Comparison of ENCODE assay signal across 9 mouse cellular contexts in the genomic region with DNA sequence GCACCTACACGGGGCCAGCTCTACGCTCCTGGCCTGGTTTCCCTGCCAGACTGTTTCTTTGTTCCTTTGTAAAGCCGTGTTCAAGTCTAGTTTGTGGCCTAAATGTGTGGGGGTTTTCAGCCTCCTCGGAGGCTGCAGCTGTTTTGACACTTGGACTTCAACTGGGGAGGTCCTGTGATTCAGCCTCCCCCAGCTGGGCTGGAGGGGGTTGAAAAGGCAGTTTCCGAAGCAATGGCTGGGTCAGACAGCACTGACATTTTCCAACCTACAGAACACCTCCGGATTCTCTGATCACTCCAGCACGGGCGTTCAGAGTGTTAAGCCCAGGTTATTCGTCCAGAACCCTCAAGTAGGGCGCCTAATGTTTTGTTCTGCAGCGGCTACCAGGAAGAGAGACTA. TPM values are rescaled to one million over a fixed set of nuclear protein-coding genes. Genes with fewer than 3 reads are reported as not detected.
A peak's percentile ranks its signal among the peaks of the same experiment; 100 is the strongest.
DNase-seq lines count a peak whose midpoint lies in the region; ATAC-seq and TF ChIP-seq lines count a peak whose summit lies in the region.
"Had no signal": no experiment of that assay in that cellular context is flagged by ENCODE, and none has a peak within 500 bp of the region (broad histone marks: within the 10 kb centered on the region; RNA-seq: fewer than 3 reads in every experiment).

No protein-coding gene starts in this region.

- peaks cover 7% of the 10 kb centered on the region for H3K4me1 ChIP-seq in lung, embryonic 15.5 days
- peaks cover 15% of the 10 kb centered on the region; the same call in 1 of the 2 replicates for H3K4me1 ChIP-seq in hindbrain, embryonic 12.5 days

- peak overlapping the region; percentile 98 for H3K27ac ChIP-seq in lung, embryonic 15.5 days
- H3K27ac ChIP-seq in hindbrain, embryonic 12.5 days: peak overlapping the region; percentile 99

- WGBS in lung, embryonic 15.5 days: under 1% methylated on average over 11 of the region's 11 CpGs
- under 1% methylated on average over 11 of the region's 11 CpGs for WGBS in hindbrain, embryonic 12.5 days

- TF ChIP-seq POLR2A in brain, embryonic 14.5 days (IDR thresholded peaks at IDR 0.05; ENCODE audit: borderline replicate concordance, extremely low read depth, insufficient read depth, insufficient read length, poor library complexity, severe bottlenecking): no peak

- peak overlapping the region; percentile 85 for H3K4me3 ChIP-seq in lung, embryonic 15.5 days
- H3K4me3 ChIP-seq in hindbrain, embryonic 12.5 days: peak overlapping the region; percentile 88

- intact Hi-C loops in left cerebral cortex, postnatal 25 days (cut with DNase I): loop anchor here (2.0 to 10.0 kb wide), 4 partner anchors 65 to 982 kb away; a partner anchor contains a TSS

- no peak for TF ChIP-seq CTCF in brain, embryonic 14.5 days (IDR thresholded peaks at IDR 0.05; ENCODE audit: borderline replicate concordance, extremely low read depth, insufficient read depth, insufficient read length)

- no peak for ATAC-seq in lung, embryonic 15.5 days (ENCODE audit: borderline replicate concordance, extremely low read depth, low FRiP score, low TSS enrichment)
- ATAC-seq in hindbrain, embryonic 12.5 days (ENCODE audit: low FRiP score): peak; percentile 1; the same call in 1 of the 2 replicates
- 0 out of 2 replicates have a peak, but pooled peaks have one; percentile 15 for ATAC-seq in megakaryocyte-erythroid progenitor cell, adult 5-6 weeks (replicated peaks; ENCODE audit: low FRiP score, low TSS enrichment, poor library complexity, severe bottlenecking)

- H3K4me2 ChIP-seq in lung, embryonic 15.5 days: peak overlapping the region; percentile 79
- H3K4me2 ChIP-seq in hindbrain, embryonic 12.5 days (replicated peaks): peak overlapping the region; percentile 86

- H3K36me3 ChIP-seq in lung, embryonic 15.5 days: no peaks in the 10 kb centered on the region
- H3K36me3 ChIP-seq in hindbrain, embryonic 12.5 days: no peaks in the 10 kb centered on the region

- 0 out of 2 replicates have a peak, but pooled peaks cover 2% of the 10 kb centered on the region for H3K27me3 ChIP-seq in lung, embryonic 15.5 days
- peaks cover 8% of the 10 kb centered on the region for H3K27me3 ChIP-seq in hindbrain, embryonic 12.5 days

- no peaks in the 10 kb centered on the region for H3K9me3 ChIP-seq in lung, embryonic 15.5 days
- H3K9me3 ChIP-seq in hindbrain, embryonic 12.5 days (replicated peaks): no peaks in the 10 kb centered on the region

- no peak for DNase-seq in lung, postnatal 25 days (ENCODE audit: low spot score)
- peak; percentile 75 for DNase-seq in brain, embryonic 14.5 days (ENCODE audit: low read depth)
- DNase-seq in T-cell, adult 2 months (ENCODE audit: low spot score): no peak
- DNase-seq in left cerebral cortex, postnatal 25 days (ENCODE audit: low spot score in 2 of 2): no peak
- no peak for DNase-seq in cerebellum, postnatal 36 days

- peak overlapping the region; percentile 97 for H3K9ac ChIP-seq in lung, embryonic 15.5 days
- peak overlapping the region; percentile 95 for H3K9ac ChIP-seq in hindbrain, embryonic 12.5 days

RNA-seq across cellular contexts. Expression of a gene that starts 0.6 kb away (rescaled TPM):
- 208 and 212 TPM in 2 replicates for polyA plus RNA-seq in lung, embryonic 15.5 days (2015; fragmentation: Nextera tagmentation; extraction: Ambion mirVana)
- 114 and 143 TPM in 2 replicates for polyA plus RNA-seq in brain, embryonic 14.5 days (2012; rRNA removed)
- polyA plus RNA-seq in hindbrain, embryonic 12.5 days (2016; fragmentation: Nextera tagmentation; extraction: Ambion mirVana): 174 and 180 TPM in 2 replicates
- total RNA-seq in megakaryocyte-erythroid progenitor cell, adult 5-6 weeks (2014; fragmentation: Nextera tagmentation): 131 and 154 TPM in 2 replicates
- 179 and 216 TPM in 2 replicates for total RNA-seq in megakaryocyte-erythroid progenitor cell, adult 5-6 weeks (2017)
- total RNA-seq in left cerebral cortex, postnatal 25 days (2021): 10 to 100 TPM; 84.9 to 92.7 TPM

RNA-seq across cellular contexts. Expression of a gene that starts 4.1 kb away (rescaled TPM):
- 24.3 and 25.1 TPM in 2 replicates for polyA plus RNA-seq in lung, embryonic 15.5 days (2015; fragmentation: Nextera tagmentation; extraction: Ambion mirVana)
- polyA plus RNA-seq in brain, embryonic 14.5 days (2012; rRNA removed): 75.4 and 93.2 TPM in 2 replicates
- polyA plus RNA-seq in hindbrain, embryonic 12.5 days (2016; fragmentation: Nextera tagmentation; extraction: Ambion mirVana): 42.4 and 46.8 TPM in 2 replicates
- total RNA-seq in megakaryocyte-erythroid progenitor cell, adult 5-6 weeks (2014; fragmentation: Nextera tagmentation): 30.3 and 44.8 TPM in 2 replicates
- total RNA-seq in megakaryocyte-erythroid progenitor cell, adult 5-6 weeks (2017): 69.4 and 89.5 TPM in 2 replicates
- total RNA-seq in left cerebral cortex, postnatal 25 days (2021): 10 to 100 TPM; 43.9 to 46.6 TPM

RNA-seq across cellular contexts. Expression of a gene that starts 21.1 kb away (rescaled TPM):
- 0.16 TPM in 1 of 2 replicates, not detected in the other for polyA plus RNA-seq in lung, embryonic 15.5 days (2015; fragmentation: Nextera tagmentation; extraction: Ambion mirVana)
- 0.06 and 0.12 TPM in 2 replicates for polyA plus RNA-seq in brain, embryonic 14.5 days (2012; rRNA removed)
- polyA plus RNA-seq in hindbrain, embryonic 12.5 days (2016; fragmentation: Nextera tagmentation; extraction: Ambion mirVana): 0.22 and 0.35 TPM in 2 replicates
- total RNA-seq in megakaryocyte-erythroid progenitor cell, adult 5-6 weeks (2014; fragmentation: Nextera tagmentation): not detected in 2 replicates
- total RNA-seq in megakaryocyte-erythroid progenitor cell, adult 5-6 weeks (2017): not detected in 2 replicates
- total RNA-seq in left cerebral cortex, postnatal 25 days (2021): 1 to 10 TPM; 5.4 to 6.0 TPM
- total RNA-seq: hematopoietic stem cell, adult 5-6 weeks had no signal
